Mouse (Mus musculus) heart, postnatal 14 days (tissue): Measurements from ENCODE around the gene Tmem238. TPM values are rescaled to one million over a fixed set of nuclear protein-coding genes. Genes with fewer than 3 reads are reported as not detected.
"Not testable (repeated sequence)": the region's sequence is repeated elsewhere in the genome, so short reads cannot be mapped to it uniquely, and the experiment has no call there.

Experiments used
- DNase-seq, 2 experiments: peaks; one replicate each; pipeline ENCODE4 v3.0.0; 2021 to 2022
- intact Hi-C: fragments of 180-260 bp; cut with DNase I; formaldehyde crosslinking; loops from one replicate; pipeline ENCODE4 v1.15.1; 2025
- total RNA-seq, 2 experiments: library from RNA; stranded (reverse); gene quantifications; 2 replicates each; pipeline ENCODE4 v1.2.3; 2021

Tmem238 gene
- total RNA-seq, 2 experiments from 2014 or later = 4.2 to 4.3 TPM

DNA sequence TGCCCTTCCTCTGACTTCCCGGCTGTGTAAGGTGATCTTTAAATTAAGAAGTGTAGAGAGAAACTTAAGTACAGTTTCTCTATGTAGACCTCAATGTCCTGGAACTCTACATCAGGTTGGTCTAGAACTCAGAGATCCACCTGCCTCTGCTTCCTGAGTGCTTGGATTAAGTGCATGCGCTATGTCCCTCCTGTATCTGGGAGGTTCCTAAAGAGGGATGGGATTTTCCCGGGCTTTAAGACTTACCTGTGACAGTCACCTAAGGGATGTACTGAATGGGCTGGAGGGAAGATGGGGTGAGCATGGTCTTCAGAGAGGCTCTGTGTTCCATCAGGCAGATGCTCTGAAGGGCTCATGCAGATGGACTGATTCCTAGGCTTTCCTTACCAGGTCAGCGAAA, 4.2 kb upstream of the Tmem238 start:
- no peak for DNase-seq
- intact Hi-C loops = loop anchor here (2.0 to 10.0 kb wide), 5 partner anchors 17 to 349 kb away; partner anchors contain the start of gene Rdh13

DNA sequence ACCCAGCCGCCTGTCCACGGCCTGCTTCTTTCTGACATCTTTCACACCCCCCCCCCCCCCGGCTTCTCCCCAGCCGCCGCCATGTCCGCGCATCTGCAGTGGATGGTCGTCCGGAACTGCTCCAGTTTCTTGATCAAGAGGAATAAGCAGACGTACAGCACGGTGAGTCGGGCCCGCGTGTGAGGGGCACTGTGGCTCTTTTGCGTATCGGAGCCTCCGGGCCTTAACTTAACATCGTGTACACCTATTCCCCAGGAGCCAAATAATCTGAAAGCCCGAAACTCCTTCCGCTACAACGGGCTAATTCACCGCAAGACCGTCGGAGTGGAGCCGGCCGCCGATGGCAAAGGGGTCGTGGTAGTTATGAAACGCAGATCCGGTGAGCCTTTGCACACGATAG, 3.8 kb upstream of the Tmem238 start:
- DNase-seq = not testable (repeated sequence)
- intact Hi-C loops = loop anchor here (2.0 to 10.0 kb wide), 4 partner anchors 110 to 348 kb away; partner anchors contain the start of gene Rdh13

GRCm38 (mm10) chr7:4792278-4793212, 3.1 kb upstream of the Tmem238 start, which contains the start of gene Rpl28:
TSS of gene Rpl28 (plus strand) at chr7:4792874.
- intact Hi-C loops = loop anchor here (2.0 to 10.0 kb wide), 4 partner anchors 110 to 348 kb away; partner anchors contain the start of gene Rdh13
- DNase-seq = peak; percentile 92 to 94

GRCm38 (mm10) chr7:4788499-4789435, 689 bp downstream of the Tmem238 start:
- DNase-seq = peak; percentile 69 to 71
- intact Hi-C loops = loop anchor here (2.0 kb wide), 1 partner anchor 48 kb away; the partner anchor contains the start of gene Kmt5c

DNA sequence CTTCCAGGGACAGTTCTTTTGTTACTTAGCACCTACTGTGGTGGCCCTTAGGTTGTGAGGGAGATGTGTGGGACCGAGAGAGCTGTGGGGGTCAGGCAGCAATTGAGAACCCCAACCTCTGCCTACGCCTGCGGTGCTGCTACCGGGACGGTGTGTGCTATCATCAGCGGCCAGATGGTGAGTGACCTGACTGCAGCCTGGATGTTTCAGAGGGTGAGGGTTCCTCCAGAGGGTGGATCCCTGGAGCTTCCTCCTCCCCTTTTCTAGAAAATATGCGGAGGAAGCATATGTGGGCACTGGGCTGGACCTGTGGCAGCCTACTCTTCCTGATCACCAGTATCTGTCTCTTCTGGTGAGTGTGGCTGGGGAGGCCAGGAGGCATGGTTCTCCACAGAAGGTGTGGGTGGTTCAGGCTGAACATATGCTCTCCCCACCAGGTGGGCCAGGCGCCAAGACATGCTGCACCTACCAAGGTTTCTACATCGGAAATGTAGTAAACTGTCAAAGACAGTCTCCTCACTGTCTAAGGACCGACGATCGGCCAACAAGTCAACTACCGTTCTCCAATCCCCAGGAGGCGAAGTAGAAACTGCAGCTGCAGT, 5.7 kb downstream of the Tmem238 start:
- no peak for DNase-seq
- intact Hi-C loops = no loop called here

DNA sequence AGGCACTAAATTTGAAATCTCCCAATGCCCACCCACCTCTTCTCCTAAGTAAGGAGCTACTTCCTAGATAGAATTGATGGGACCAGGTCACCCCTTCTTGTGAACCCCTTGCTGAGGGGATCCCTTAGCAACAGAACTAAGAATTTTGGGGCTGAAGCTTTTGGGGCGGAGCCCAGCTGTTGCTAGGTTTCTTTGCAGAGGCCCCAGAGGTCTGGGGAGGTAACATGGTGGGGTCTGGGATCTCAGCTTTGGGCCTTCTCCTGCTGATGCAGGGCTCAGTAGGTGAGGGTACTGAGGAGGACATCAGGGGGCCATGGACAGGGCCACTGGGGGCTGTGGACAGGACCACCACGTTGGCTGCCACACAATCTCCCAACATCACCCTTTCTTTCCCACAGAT, 6.7 kb downstream of the Tmem238 start, which contains the start of the genes Il11 and Tmem190:
Gene Il11 (minus strand): TSS at position 101 of the 400 bp plus-strand sequence.
Gene Tmem190 (plus strand): TSS at position 179 of the 400 bp plus-strand sequence.
- no peak for DNase-seq
- intact Hi-C loops = no loop called here

GRCm38 (mm10) chr7:4782130-4782529, 7.3 kb downstream of the Tmem238 start:
- intact Hi-C loops = no loop called here
- no peak for DNase-seq

DNA sequence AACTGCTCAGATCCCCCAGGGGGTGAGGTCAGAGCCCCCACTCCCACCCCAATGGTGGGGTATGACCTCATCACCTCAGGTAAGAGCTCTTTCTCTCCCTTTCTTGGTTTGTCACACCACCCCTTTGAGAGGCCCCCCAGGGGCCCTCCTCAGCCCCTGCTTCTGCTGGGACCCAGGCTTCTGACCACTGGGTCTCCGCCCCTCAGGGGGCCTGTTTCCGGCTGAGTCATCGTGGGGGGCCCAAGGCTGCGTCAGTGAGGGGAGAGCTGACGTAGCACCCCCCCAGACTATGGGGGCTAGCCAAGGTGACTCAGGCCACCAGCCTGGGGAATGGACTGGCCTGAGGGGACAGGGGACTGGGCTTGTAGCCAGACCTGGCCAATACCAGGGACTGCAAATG, 9.5 kb downstream of the Tmem238 start:
- intact Hi-C loops = no loop called here
- DNase-seq = no peak

GRCm38 (mm10) chr7:4777851-4778637, 11.4 kb downstream of the Tmem238 start:
- intact Hi-C loops = no loop called here
- no peak for DNase-seq

GRCm38 (mm10) chr7:4776861-4777830, 12.3 kb downstream of the Tmem238 start:
- intact Hi-C loops = no loop called here

DNA sequence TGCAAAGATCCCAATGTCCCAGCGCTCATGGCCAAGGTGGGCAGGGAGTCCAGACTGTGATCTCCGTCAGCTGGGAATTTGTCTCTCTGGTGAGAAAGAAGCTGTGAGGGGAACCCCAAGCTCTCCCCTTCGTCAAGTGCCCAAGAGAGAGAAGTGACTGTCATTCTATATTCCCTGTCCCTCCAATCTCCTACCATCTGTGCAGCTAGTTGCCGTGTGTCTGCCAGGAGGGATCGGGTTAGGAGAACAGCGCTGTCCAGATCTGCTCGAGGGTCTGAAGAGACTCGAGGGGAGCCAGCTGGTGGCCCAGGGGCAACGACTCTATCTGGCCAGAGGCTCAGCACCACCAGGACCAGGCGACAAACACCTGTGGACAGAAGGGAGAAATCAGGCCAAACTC, 13.3 kb downstream of the Tmem238 start:
- intact Hi-C loops = no loop called here
- no peak for DNase-seq

More at GRCm38 (mm10) chr7:4776861-4777830, 12.3 kb downstream of the Tmem238 start:
- peak; percentile 70 for DNase-seq

- intact Hi-C loops = no loop called here
- no peak for DNase-seq
Observed at GRCm38 (mm10) chr7:4771202-4771601, 18.3 kb downstream of the Tmem238 start, which contains the start of gene Fam71e2. TSS of gene Fam71e2 (minus strand) at chr7:4771302.

DNA sequence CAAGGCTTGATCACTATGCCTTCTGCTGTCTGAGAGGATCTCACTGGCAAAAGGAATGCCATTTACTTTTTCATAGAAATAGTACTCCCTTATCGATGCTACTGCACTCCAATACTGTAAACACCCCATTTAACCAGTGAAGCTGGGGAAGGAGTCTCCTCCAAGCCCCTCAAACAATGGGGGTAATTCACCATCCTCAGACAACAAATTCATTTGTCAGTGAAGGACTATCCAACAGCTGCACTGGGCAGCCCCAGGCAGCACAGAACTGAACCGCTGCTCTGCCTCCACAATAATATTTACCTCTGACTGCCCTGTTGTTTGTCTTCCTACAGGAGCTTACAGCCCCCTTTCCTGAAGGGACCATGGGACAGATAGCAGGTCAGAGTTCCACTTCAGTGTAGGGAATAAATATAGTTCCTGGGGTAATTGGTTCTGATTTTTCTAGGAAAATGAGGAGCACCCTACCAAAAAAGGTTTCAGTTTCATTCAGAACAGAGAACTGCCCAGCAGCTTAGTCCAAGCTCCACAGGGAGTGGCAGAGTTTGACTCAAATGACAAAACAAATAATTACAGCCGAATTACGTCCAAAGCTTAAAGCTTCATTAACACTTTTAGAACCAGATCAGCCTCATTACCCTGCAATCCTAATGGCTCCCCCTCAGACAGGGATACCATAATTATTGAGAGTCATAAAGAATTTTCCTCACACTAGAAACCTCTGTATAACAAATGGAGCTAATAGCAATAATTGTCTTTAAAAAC, 24.3 kb downstream of the Tmem238 start:
- DNase-seq = no peak
- intact Hi-C loops = no loop called here

GRCm38 (mm10) chr7:4759670-4760069, 29.8 kb downstream of the Tmem238 start:
- no peak for DNase-seq
- intact Hi-C loops = no loop called here

GRCm38 (mm10) chr7:4752821-4753570, 36.5 kb downstream of the Tmem238 start, which contains the start of gene Cox6b2:
TSS of gene Cox6b2 (minus strand) at chr7:4753094.
- peak; percentile 64 to 72 for DNase-seq
- intact Hi-C loops = no loop called here
